9 mouse cellular contexts compared by ENCODE assay signal in genomic region chr4:127324759-127325158, GRCm38 (mm10). TPM values are rescaled to one million over a fixed set of nuclear protein-coding genes. Genes with fewer than 3 reads are reported as not detected.
DNase-seq lines count a peak whose midpoint lies in the region; ATAC-seq lines count a peak whose summit lies in the region.
"Had no signal": no experiment of that assay in that cellular context is flagged by ENCODE, and none has a peak within 500 bp of the region (broad histone marks: within the 10 kb centered on the region; RNA-seq: fewer than 3 reads in every experiment).

No protein-coding gene starts in this region.

- H3K4me2 ChIP-seq in embryonic facial prominence, embryonic 14.5 days (ENCODE audit: low read depth, low read length): no peak overlapping the region

- no peak overlapping the region for H3K9ac ChIP-seq in embryonic facial prominence, embryonic 14.5 days (ENCODE audit: low read depth, low read length)

- intact Hi-C loops in heart, postnatal 36 days (cut with DNase I): loop anchor here (10.0 kb wide), 1 partner anchor 770 kb away; the partner anchor contains the start of gene Clspn

- H3K4me1 ChIP-seq in embryonic facial prominence, embryonic 14.5 days (ENCODE audit: control insufficient read depth, insufficient read depth, low read length): no peaks in the 10 kb centered on the region

- no peak overlapping the region for H3K27ac ChIP-seq in embryonic facial prominence, embryonic 14.5 days (replicated peaks; ENCODE audit: low read depth, low read length)

- H3K36me3 ChIP-seq in embryonic facial prominence, embryonic 14.5 days (ENCODE audit: control insufficient read depth, insufficient read depth, low read length): no peaks in the 10 kb centered on the region

- ATAC-seq in embryonic facial prominence, embryonic 14.5 days (ENCODE audit: low read depth): peak; percentile 77
- ATAC-seq in neutrophil, adult 5-6 weeks (ENCODE audit: extremely low read depth, insufficient number of reproducible peaks, low FRiP score, poor library complexity, severe bottlenecking): peak; percentile 47

- WGBS in embryonic facial prominence, embryonic 14.5 days: 8% methylated on average over 6 of the region's 6 CpGs

- DNase-seq in CD4-positive helper T cell, adult 2 months (ENCODE audit: low read depth, low spot score): peak; percentile 43
- peak; percentile 84 for DNase-seq in adrenal gland, postnatal 25 days
- peak; percentile 90 for DNase-seq in embryonic facial prominence, embryonic 14.5 days (ENCODE audit: low spot score)
- DNase-seq in heart, postnatal 36 days: peak; percentile 70 to 83
- DNase-seq in layer of hippocampus, adult 18-20 months (ENCODE audit: low spot score in 2 of 2): peak; percentile 55 to 87
- peak; percentile 68 to 77 for DNase-seq in lung, adult 18-20 months
- DNase-seq in thymus, postnatal 25 days: peak; percentile 49

- no peaks in the 10 kb centered on the region for H3K9me3 ChIP-seq in embryonic facial prominence, embryonic 14.5 days (ENCODE audit: control insufficient read depth, low read length)

- H3K4me3 ChIP-seq in embryonic facial prominence, embryonic 14.5 days (ENCODE audit: low read depth, low read length): no peak overlapping the region

- H3K27me3 ChIP-seq in embryonic facial prominence, embryonic 14.5 days (replicated peaks; ENCODE audit: control insufficient read depth, insufficient read depth, low read length): peaks cover 29% of the 10 kb centered on the region

RNA-seq across cellular contexts. Expression of gene Gjb3, which starts 5.9 kb away (rescaled TPM):
- total RNA-seq in adrenal gland, postnatal 25 days (2021): not detected in 2 replicates
- polyA plus RNA-seq in embryonic facial prominence, embryonic 14.5 days (2014; fragmentation: Nextera tagmentation; extraction: Ambion mirVana): 5.4 and 5.7 TPM in 2 replicates
- under 1 TPM in 1 of 2 experiments, not detected in 1; 0.25 TPM for total RNA-seq in heart, postnatal 36 days (2021)
- under 1 TPM; 0.18 to 0.25 TPM for total RNA-seq in layer of hippocampus, adult 18-20 months (2021)
- not detected in 2 replicates for total RNA-seq in neutrophil, adult 5-6 weeks (2017)

RNA-seq across cellular contexts. Expression of gene Gja4, which starts 10.9 kb away (rescaled TPM):
- 2.2 and 3.0 TPM in 2 replicates for total RNA-seq in adrenal gland, postnatal 25 days (2021)
- polyA plus RNA-seq in embryonic facial prominence, embryonic 14.5 days (2014; fragmentation: Nextera tagmentation; extraction: Ambion mirVana): 20.0 and 20.7 TPM in 2 replicates
- 10 to 100 TPM; 12.8 to 13.0 TPM for total RNA-seq in heart, postnatal 36 days (2021)
- total RNA-seq in layer of hippocampus, adult 18-20 months (2021): 1 to 10 TPM; 1.5 to 1.7 TPM
- not detected in 2 replicates for total RNA-seq in neutrophil, adult 5-6 weeks (2017)

RNA-seq across cellular contexts. Expression of gene Gjb4, which starts 29.1 kb away (rescaled TPM):
- not detected in 2 replicates for total RNA-seq in adrenal gland, postnatal 25 days (2021)
- polyA plus RNA-seq in embryonic facial prominence, embryonic 14.5 days (2014; fragmentation: Nextera tagmentation; extraction: Ambion mirVana): 0.60 and 1.3 TPM in 2 replicates
- total RNA-seq in heart, postnatal 36 days (2021): not detected
- total RNA-seq in layer of hippocampus, adult 18-20 months (2021): not detected
- not detected in 2 replicates for total RNA-seq in neutrophil, adult 5-6 weeks (2017)
- polyA plus RNA-seq: heart, embryonic 14.5 days had no signal

RNA-seq across cellular contexts. Expression of gene Gjb5, which starts 33.2 kb away (rescaled TPM):
- total RNA-seq in adrenal gland, postnatal 25 days (2021): not detected in 2 replicates
- 1.1 and 1.4 TPM in 2 replicates for polyA plus RNA-seq in embryonic facial prominence, embryonic 14.5 days (2014; fragmentation: Nextera tagmentation; extraction: Ambion mirVana)
- total RNA-seq in heart, postnatal 36 days (2021): under 1 TPM; 0.24 to 0.61 TPM
- total RNA-seq in layer of hippocampus, adult 18-20 months (2021): not detected
- not detected in 2 replicates for total RNA-seq in neutrophil, adult 5-6 weeks (2017)
